Mouse (Mus musculus): ENCODE data around the gene Hhatl. TPM values are rescaled to one million over a fixed set of nuclear protein-coding genes. Genes with fewer than 3 reads are reported as not detected.

Gene Hhatl
- polyA plus RNA-seq, 1 experiment = 0.07 TPM

- no peaks in the 10 kb centered on the region for H3K79me3 ChIP-seq (ENCODE audit: low read depth)
- peaks cover 3% of the 10 kb centered on the region for H3K36me3 ChIP-seq (ENCODE audit: control insufficient read depth, insufficient read depth)
- no peak overlapping the region for H3ac ChIP-seq (ENCODE audit: control insufficient read depth, insufficient read length, low read depth)
- H3K27me3 ChIP-seq (ENCODE audit: control insufficient read depth, insufficient read depth, insufficient read length) = no peaks in the 10 kb centered on the region
- TF ChIP-seq USF1 (IDR thresholded peaks at IDR 0.05; ENCODE audit: low read depth) (no peak), FOSL1 (IDR thresholded peaks at IDR 0.05; ENCODE audit: insufficient read depth, low read length, poor library complexity, severe bottlenecking) (no peak), MYOG (IDR thresholded peaks at IDR 0.05; ENCODE audit: control insufficient read depth, extremely low read depth, insufficient read length) (no peak), CEBPB (IDR thresholded peaks at IDR 0.05; ENCODE audit: low read depth) (no peak), MAX (IDR thresholded peaks at IDR 0.05) (no peak), CTCF (IDR thresholded peaks at IDR 0.05; ENCODE audit: control insufficient read depth, insufficient read depth, insufficient read length) (no peak), MYOD1 (IDR thresholded peaks at IDR 0.05; ENCODE audit: control insufficient read depth, insufficient read length, low read depth) (no peak)
- H3K4me3 ChIP-seq (ENCODE audit: insufficient read depth, poor library complexity, severe bottlenecking) = peak overlapping the region; percentile 36
- no peaks in the 10 kb centered on the region for H3K79me2 ChIP-seq (ENCODE audit: control insufficient read depth, insufficient read depth)
These were observed 31.1 kb downstream of the Hhatl start for GRCm38 (mm10) chr9:121761091-121761665.

DNA sequence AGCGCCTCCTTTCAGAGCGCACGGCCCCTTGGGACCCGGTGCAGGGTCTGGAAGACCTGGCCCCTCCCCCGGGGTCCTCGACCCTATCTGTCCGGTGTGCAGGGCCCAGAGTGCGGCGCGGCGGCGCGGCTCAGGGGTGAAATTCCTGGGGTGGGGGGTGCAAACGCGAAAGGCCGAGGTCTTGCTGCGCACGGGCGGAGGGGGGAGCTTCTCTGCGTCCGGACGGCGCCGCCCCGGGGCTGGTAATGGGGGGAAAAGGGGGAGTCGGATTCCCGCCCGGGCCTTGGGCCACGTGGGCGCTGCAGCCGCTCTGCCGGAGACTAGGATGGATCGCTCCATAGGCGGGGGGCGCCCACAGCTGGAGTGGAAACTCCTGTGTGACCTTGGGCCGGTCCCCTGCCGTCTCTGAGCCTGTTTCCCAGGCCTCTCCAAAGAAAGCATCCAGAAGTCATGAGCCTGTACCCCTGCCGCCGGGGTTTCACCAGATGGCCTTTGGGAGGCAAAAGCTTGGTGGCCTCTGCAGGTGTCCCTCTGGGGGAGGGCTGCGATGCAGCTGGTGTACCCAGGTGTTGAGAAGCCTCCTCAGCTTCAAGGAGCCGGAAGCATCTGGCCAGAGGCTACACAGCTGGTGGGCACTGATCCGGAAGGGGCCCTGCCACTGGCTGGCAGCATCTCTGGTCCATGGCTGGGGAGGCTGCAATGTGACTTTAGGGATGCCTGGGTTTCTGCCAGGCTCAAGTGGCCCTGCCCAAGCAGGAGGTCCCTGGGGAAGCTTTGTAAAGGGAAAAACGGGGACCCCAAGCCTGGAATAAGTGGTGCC is 31.8 kb downstream of the Hhatl start:
- Histone ChIP-seq H3K79me2 (ENCODE audit: control insufficient read depth, insufficient read depth) (no peaks in the 10 kb centered on the region), H3K79me3 (ENCODE audit: low read depth) (no peaks in the 10 kb centered on the region), H3ac (ENCODE audit: control insufficient read depth, insufficient read length, low read depth) (peak overlapping the region; percentile 71), H3K36me3 (ENCODE audit: control insufficient read depth, insufficient read depth) (peaks cover 5% of the 10 kb centered on the region), H3K27me3 (ENCODE audit: control insufficient read depth, insufficient read depth, insufficient read length) (no peaks in the 10 kb centered on the region), H3K4me3 (ENCODE audit: insufficient read depth, poor library complexity, severe bottlenecking) (peak overlapping the region; percentile 36)
- TF ChIP-seq FOSL1 (IDR thresholded peaks at IDR 0.05; ENCODE audit: insufficient read depth, low read length, poor library complexity, severe bottlenecking) = no peak
- TF ChIP-seq USF1 (IDR thresholded peaks at IDR 0.05; ENCODE audit: low read depth) = peak; percentile 49

GRCm38 (mm10) chr9:121759091-121760081 is 32.9 kb downstream of the Hhatl start, which contains the start of gene Zfp651:
Gene Zfp651, plus strand, starts transcription at chr9:121759330.
- peak within 1 kb of the TSS; percentile 82 for H3ac ChIP-seq (ENCODE audit: control insufficient read depth, insufficient read length, low read depth)
- H3K79me3 ChIP-seq (ENCODE audit: low read depth) = no peaks in the 10 kb centered on the region
- no peaks in the 10 kb centered on the region for H3K79me2 ChIP-seq (ENCODE audit: control insufficient read depth, insufficient read depth)
- H3K27me3 ChIP-seq (ENCODE audit: control insufficient read depth, insufficient read depth, insufficient read length) = no peaks in the 10 kb centered on the region
- H3K4me3 ChIP-seq (ENCODE audit: insufficient read depth, poor library complexity, severe bottlenecking) = peak within 1 kb of the TSS; percentile 36
- H3K36me3 ChIP-seq (ENCODE audit: control insufficient read depth, insufficient read depth) = peaks cover 16% of the 10 kb centered on the region
- TF ChIP-seq USF1 (IDR thresholded peaks at IDR 0.05; ENCODE audit: low read depth) (no peak), CEBPB (IDR thresholded peaks at IDR 0.05; ENCODE audit: low read depth) (no peak)

- H3K36me3 ChIP-seq (ENCODE audit: control insufficient read depth, insufficient read depth) = peaks cover 28% of the 10 kb centered on the region
- H3K4me3 ChIP-seq (ENCODE audit: insufficient read depth, poor library complexity, severe bottlenecking) = no peak overlapping the region
- TF ChIP-seq CEBPB (IDR thresholded peaks at IDR 0.05; ENCODE audit: low read depth) (no peak), FOSL1 (IDR thresholded peaks at IDR 0.05; ENCODE audit: insufficient read depth, low read length, poor library complexity, severe bottlenecking) (no peak), CTCF (IDR thresholded peaks at IDR 0.05; ENCODE audit: control insufficient read depth, insufficient read depth, insufficient read length) (no peak), MYOG (IDR thresholded peaks at IDR 0.05; ENCODE audit: control insufficient read depth, extremely low read depth, insufficient read length) (no peak), MAX (IDR thresholded peaks at IDR 0.05) (no peak), MYOD1 (IDR thresholded peaks at IDR 0.05; ENCODE audit: control insufficient read depth, insufficient read length, low read depth) (no peak), USF1 (IDR thresholded peaks at IDR 0.05; ENCODE audit: low read depth) (no peak)
- no peak overlapping the region for H3ac ChIP-seq (ENCODE audit: control insufficient read depth, insufficient read length, low read depth)
- H3K79me2 ChIP-seq (ENCODE audit: control insufficient read depth, insufficient read depth) = no peaks in the 10 kb centered on the region
- no peaks in the 10 kb centered on the region for H3K79me3 ChIP-seq (ENCODE audit: low read depth)
- no peaks in the 10 kb centered on the region for H3K27me3 ChIP-seq (ENCODE audit: control insufficient read depth, insufficient read depth, insufficient read length)
These were observed 34.2 kb downstream of the Hhatl start for GRCm38 (mm10) chr9:121757835-121758814.

DNA sequence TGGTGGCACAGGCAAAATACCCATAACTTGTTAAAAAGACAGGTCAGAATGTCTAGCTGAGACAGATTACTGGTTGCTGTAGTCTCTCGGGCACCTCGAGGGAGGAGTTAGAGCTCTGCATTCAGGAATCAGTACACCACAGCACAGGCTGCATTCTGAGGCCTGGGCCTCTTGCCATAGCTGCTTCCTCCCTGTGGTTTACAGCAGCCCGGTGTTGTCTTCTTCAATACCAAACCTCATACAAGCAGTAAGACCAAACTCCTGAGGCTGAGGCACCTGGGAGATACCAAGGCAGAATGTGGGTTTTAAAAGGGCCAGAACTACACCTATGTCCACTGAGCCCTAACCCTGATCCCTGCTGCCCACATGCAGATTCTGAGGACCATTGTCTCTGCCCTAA is 34.9 kb downstream of the Hhatl start:
- TF ChIP-seq MYOD1 (IDR thresholded peaks at IDR 0.05; ENCODE audit: control insufficient read depth, insufficient read length, low read depth) (no peak), MAX (IDR thresholded peaks at IDR 0.05) (no peak), FOSL1 (IDR thresholded peaks at IDR 0.05; ENCODE audit: insufficient read depth, low read length, poor library complexity, severe bottlenecking) (no peak), MYOG (IDR thresholded peaks at IDR 0.05; ENCODE audit: control insufficient read depth, extremely low read depth, insufficient read length) (no peak), USF1 (IDR thresholded peaks at IDR 0.05; ENCODE audit: low read depth) (no peak), CEBPB (IDR thresholded peaks at IDR 0.05; ENCODE audit: low read depth) (no peak), CTCF (IDR thresholded peaks at IDR 0.05; ENCODE audit: control insufficient read depth, insufficient read depth, insufficient read length) (no peak)
- H3K79me3 ChIP-seq (ENCODE audit: low read depth) = no peaks in the 10 kb centered on the region
- H3K36me3 ChIP-seq (ENCODE audit: control insufficient read depth, insufficient read depth) = peaks cover 35% of the 10 kb centered on the region
- no peak overlapping the region for H3ac ChIP-seq (ENCODE audit: control insufficient read depth, insufficient read length, low read depth)
- H3K27me3 ChIP-seq (ENCODE audit: control insufficient read depth, insufficient read depth, insufficient read length) = no peaks in the 10 kb centered on the region
- H3K79me2 ChIP-seq (ENCODE audit: control insufficient read depth, insufficient read depth) = no peaks in the 10 kb centered on the region
- H3K4me3 ChIP-seq (ENCODE audit: insufficient read depth, poor library complexity, severe bottlenecking) = no peak overlapping the region

Measured in C2C12 (cell line).